Mouse (Mus musculus) thymus, postnatal 25 days (tissue): Measurements from ENCODE around the gene Etv3.

Source experiments
- DNase-seq: peaks from one replicate; pipeline ENCODE4 v3.0.0; 2022

Etv3 gene

DNA sequence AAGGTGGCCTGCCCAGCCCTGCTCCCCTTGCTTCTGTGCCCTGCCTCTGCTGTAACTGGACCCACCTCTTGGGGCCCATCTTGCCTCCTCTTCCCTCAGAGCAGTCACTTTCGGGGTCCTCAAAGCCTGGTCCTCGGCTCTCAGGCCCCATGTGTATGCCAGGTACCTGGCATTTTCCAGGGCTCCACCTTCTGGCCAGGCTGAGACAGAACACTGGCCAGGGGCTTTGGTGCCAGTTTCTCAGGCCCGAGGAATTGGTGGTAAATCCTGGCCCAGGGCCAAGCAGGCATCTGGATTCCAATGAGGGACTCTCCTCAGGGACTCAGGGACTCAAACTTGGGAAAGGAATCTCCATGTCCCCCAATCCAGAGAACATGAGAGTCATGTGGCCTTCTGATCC is 34.9 kb downstream of the Etv3 start:
- DNase-seq: no peak

DNA sequence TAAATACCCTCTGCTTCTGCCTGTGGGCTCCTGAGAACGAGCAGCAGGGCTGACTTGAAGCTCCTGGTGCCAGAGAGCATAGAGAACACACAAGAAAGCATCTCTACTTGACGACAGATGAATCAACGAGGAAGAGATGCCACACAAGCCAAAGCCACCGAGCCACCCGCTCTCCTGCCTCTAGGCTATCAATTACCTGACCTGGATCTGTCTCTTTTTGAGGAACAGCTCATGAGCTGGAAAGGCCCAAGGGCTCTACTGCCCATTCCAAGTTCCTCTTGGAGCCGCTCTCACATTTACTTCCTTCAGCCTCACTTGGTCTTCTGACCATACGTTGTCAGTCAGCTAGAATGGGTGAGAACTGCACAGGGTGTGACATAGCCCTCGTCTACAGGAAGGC is 36.2 kb downstream of the Etv3 start:
- no peak for DNase-seq

DNA sequence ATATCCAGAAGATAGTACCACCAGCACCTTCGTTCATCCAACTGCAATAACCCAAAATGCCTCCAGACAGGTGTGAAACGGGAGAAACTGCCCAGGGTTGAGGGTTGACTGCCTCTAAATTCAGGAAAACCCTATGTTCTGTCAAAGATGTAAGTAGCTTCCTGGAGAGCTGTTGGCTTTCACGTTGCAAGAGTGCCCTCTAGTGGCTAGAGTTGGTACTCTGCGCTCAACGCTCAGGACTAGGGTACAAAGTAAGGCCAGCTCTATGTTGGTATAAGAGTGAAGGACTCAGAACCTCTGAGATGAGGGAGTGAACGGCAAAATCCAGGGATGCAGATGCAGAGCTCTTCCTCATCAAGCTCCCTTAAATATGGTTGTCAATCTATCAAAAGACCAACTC is 37.2 kb downstream of the Etv3 start:
- DNase-seq: peak; percentile 87

DNA sequence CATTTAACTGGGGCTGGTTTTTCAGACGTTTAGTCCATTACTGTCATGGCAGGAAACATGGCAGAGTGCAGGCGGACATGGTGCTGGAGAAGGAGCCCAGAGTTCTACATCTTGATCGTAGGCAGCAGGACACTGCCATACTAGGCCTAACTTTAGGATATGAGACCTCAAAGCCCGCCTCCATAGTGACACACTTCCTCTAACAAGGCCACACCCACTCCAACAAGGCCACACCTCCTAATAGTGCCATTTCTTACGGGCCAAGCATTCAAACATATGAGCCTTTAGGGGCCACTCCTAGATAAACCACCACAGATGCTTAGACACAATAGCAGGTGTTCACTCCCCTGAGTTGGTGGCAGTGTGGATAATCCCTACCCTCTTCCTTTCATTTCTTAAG is 38.3 kb downstream of the Etv3 start:
- no peak for DNase-seq

DNA sequence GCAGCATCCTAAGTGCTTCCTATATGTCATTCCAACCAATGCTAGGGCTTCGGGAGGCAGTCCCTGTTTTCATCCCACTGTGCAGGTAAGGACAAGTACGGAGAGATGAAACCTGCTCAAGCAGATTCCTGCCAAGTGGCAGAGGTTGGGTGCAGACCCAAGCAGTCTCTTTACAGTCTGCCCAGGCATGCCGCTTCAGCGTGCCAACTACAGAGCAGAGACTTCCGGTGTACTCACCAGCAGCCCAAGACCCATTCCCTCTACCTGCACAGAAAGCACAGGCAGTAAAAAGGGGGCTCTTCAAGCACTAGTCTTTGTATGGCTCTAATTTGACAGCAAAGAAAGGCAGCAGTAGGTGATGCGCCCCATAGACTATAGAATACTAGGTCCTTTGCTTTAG is 40.4 kb downstream of the Etv3 start:
- DNase-seq: no peak

DNA sequence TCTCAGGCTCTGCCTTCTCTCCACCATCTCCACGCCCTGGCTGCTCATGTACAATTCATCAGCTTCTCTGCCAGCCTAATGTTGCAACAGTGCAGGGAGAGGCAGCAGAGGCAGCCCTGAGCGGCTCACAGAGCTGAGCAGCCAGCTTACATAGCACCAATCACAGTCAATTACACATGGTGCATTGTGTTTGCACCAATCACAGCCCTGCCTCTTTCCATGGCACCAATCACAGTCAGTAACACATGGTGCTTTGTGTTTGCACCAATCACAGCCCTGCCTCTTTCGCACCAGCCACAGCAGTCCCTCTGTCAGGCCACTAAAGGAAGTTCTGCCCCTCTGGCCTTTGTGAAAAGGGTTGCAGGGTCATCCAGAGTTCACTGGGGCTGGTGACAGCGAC is 40.9 kb downstream of the Etv3 start:
- DNase-seq: peak; percentile 19

DNA sequence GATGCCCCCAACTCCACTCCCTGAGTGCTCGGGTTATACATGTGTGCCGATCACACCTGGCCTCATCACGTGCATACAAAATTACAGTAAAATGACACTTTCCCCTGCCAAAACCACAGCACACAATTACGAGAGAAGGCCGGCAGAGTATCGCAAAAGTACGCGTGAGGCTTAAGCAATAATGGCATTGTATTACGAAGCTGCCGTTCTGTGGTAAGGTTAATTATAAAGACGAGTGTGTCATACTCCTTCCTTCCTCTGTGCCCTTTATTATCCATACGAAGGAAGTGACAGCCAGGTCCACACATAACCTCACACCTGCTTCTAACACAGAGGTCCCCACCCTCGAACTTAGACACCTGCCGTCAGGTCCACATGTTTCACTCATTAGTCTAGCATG is 42.3 kb downstream of the Etv3 start:
- no peak for DNase-seq

DNA sequence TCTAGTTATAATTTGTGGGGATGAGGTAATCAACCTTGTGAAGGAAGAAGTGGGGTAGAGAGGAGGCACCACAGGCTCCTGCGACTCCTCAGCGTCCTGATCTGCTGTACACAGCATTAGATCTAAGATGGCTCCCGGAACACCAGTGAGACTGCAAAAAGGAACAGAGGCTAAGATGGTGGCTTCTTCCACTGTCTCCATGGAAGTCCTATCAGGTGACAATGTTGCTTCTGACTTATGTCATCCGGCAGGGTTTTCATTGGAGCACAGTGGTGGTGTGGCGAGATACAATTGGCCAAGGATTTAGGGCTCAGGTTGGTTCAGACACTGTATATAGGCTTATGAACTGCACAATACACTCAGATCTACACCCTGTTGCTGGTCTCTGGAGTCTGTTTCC is 43.5 kb downstream of the Etv3 start:
- DNase-seq: no peak

DNA sequence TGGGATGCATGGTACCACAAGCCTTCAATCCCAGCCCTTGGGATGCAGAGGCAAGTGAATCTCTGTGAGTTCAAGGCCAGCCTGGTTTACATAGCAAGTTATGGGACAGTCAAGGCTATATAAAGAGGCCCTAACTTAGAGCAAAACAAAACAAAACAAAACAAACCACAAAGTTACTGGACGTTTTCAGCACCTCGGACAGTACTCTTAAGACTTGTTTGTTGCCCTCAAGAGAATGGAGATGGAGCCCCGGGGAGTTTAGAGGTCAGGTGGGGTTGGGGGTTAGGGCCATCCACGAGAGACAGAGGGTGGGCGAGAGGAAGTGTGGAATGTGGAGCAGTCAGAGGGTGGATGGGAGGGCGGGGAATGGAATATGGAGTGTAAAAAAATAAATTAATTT is 50.6 kb downstream of the Etv3 start:
- DNase-seq: no peak

DNA sequence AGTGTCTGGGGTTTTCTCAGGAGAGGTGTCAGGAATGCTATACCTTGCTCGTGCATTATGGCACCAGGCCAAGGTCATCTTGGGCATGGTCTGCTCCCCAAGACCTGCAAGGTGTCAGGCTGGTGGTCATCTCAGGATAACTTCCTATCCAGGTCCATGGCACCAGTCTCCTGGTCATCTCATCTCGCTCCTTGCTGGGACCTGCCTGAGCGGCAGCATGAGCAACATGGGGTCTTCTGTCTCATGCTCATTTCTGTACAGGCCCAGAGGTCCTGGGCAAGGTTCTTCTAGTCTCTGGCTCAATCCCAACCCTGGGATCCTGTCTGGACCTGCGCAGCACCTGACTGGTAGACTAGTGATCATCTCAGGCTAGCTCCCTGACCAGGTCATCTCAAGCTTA is 57.1 kb downstream of the Etv3 start:
- no peak for DNase-seq
